16 mouse cellular contexts compared by ENCODE assay signal in genomic region chr2:95909758-95910157, GRCm38 (mm10).
"Had no signal": no experiment of that assay in that cellular context is flagged by ENCODE, and none has a peak within 500 bp of the region (broad histone marks: within the 10 kb centered on the region; RNA-seq: fewer than 3 reads in every experiment).

No protein-coding gene starts in this region.

- H3K36me3 ChIP-seq: neural tube, embryonic 12.5 days; neural tube, embryonic 13.5 days; neural tube, embryonic 15.5 days; stomach, embryonic 15.5 days had no signal

- H3K4me1 ChIP-seq: neural tube, embryonic 12.5 days; neural tube, embryonic 13.5 days; neural tube, embryonic 15.5 days; stomach, embryonic 15.5 days had no signal

- H3K9me3 ChIP-seq: neural tube, embryonic 12.5 days; neural tube, embryonic 13.5 days; neural tube, embryonic 15.5 days; stomach, embryonic 15.5 days had no signal

- H3K4me2 ChIP-seq: neural tube, embryonic 12.5 days; neural tube, embryonic 13.5 days; neural tube, embryonic 15.5 days; stomach, embryonic 15.5 days had no signal

- H3K27me3 ChIP-seq: neural tube, embryonic 12.5 days; neural tube, embryonic 13.5 days; neural tube, embryonic 15.5 days; stomach, embryonic 15.5 days had no signal

- DNase-seq: right cerebral cortex, adult 18-20 months; right cerebral cortex, postnatal 14 days; right cerebral cortex, postnatal 25 days; right cerebral cortex, postnatal 4 days; spleen, adult 18-20 months; thymus, adult 18-20 months; thymus, adult 2 months; thymus, postnatal 14 days; thymus, postnatal 25 days; thymus, postnatal 36 days; thymus, postnatal 4 days had no signal

- H3K9ac ChIP-seq: neural tube, embryonic 12.5 days; neural tube, embryonic 13.5 days; neural tube, embryonic 15.5 days; stomach, embryonic 15.5 days had no signal

- H3K4me3 ChIP-seq: neural tube, embryonic 12.5 days; neural tube, embryonic 13.5 days; neural tube, embryonic 15.5 days; stomach, embryonic 15.5 days had no signal

- H3K27ac ChIP-seq: neural tube, embryonic 12.5 days; neural tube, embryonic 13.5 days; neural tube, embryonic 15.5 days; stomach, embryonic 15.5 days; stomach, postnatal 0 days had no signal
